Mouse (Mus musculus): Measurements from ENCODE around the gene Sdha. TPM values are rescaled to one million over a fixed set of nuclear protein-coding genes. Genes with fewer than 3 reads are reported as not detected.
A peak's percentile ranks its signal among the peaks of the same experiment; 100 is the strongest.

The Sdha gene
- polyA plus RNA-seq, 1 experiment, result 517 TPM

GRCm38 (mm10) chr13:74381533-74382276 is 31.6 kb upstream of the Sdha start:
- TF ChIP-seq POLR2A (IDR thresholded peaks at IDR 0.05; ENCODE audit: low read depth, low read length) (no peak), CTCF (conservative IDR thresholded peaks at IDR 0.05; ENCODE audit: insufficient read depth, insufficient read length, low read depth, low read length) (no peak)
- H3K36me3 ChIP-seq (ENCODE audit: control insufficient read depth, insufficient read depth, low read length), result no peaks in the 10 kb centered on the region
- H3K27ac ChIP-seq (ENCODE audit: insufficient read depth, low read depth, low read length), result no peak overlapping the region
- WGBS, result 48% methylated on average over 10 of the region's 10 CpGs
- DNase-seq, result no peak
- no peak overlapping the region for H3K4me3 ChIP-seq (ENCODE audit: insufficient read depth, low read depth, low read length)
- H3K4me1 ChIP-seq (ENCODE audit: control insufficient read depth, insufficient read depth, low read length), result no peaks in the 10 kb centered on the region
- no peaks in the 10 kb centered on the region for H3K27me3 ChIP-seq (replicated peaks; ENCODE audit: control insufficient read depth, insufficient read depth, low read length)

- no peaks in the 10 kb centered on the region for H3K27me3 ChIP-seq (replicated peaks; ENCODE audit: control insufficient read depth, insufficient read depth, low read length)
- peak within 1 kb of the TSS; percentile 63 for H3K27ac ChIP-seq (ENCODE audit: insufficient read depth, low read depth, low read length)
- TF ChIP-seq POLR2A (IDR thresholded peaks at IDR 0.05; ENCODE audit: low read depth, low read length) (no peak), CTCF (conservative IDR thresholded peaks at IDR 0.05; ENCODE audit: insufficient read depth, insufficient read length, low read depth, low read length) (0 out of 2 replicates have a peak, but pooled peaks have one; percentile 6)
- H3K36me3 ChIP-seq (ENCODE audit: control insufficient read depth, insufficient read depth, low read length), result no peaks in the 10 kb centered on the region
- WGBS, result 19% methylated on average over 8 of the region's 8 CpGs
- peak; percentile 71 for DNase-seq
- peaks cover 7% of the 10 kb centered on the region; the same call in 1 of the 2 replicates for H3K4me1 ChIP-seq (ENCODE audit: control insufficient read depth, insufficient read depth, low read length)
- H3K4me3 ChIP-seq (ENCODE audit: insufficient read depth, low read depth, low read length), result peak within 1 kb of the TSS; percentile 14
These were observed 13.8 kb upstream of the Sdha start, which contains the start of gene Lrrc14b for GRCm38 (mm10) chr13:74363859-74364235. Gene Lrrc14b, minus strand, starts transcription at chr13:74364005.

- Histone ChIP-seq H3K27ac (ENCODE audit: insufficient read depth, low read depth, low read length) (peak overlapping the region; percentile 63), H3K4me1 (ENCODE audit: control insufficient read depth, insufficient read depth, low read length) (peaks cover 7% of the 10 kb centered on the region; the same call in 1 of the 2 replicates), H3K4me3 (ENCODE audit: insufficient read depth, low read depth, low read length) (peak overlapping the region; percentile 14), H3K36me3 (ENCODE audit: control insufficient read depth, insufficient read depth, low read length) (no peaks in the 10 kb centered on the region), H3K27me3 (replicated peaks; ENCODE audit: control insufficient read depth, insufficient read depth, low read length) (no peaks in the 10 kb centered on the region)
- peak; percentile 44 for DNase-seq
- 59% methylated on average over 13 of the region's 13 CpGs for WGBS
- TF ChIP-seq POLR2A (IDR thresholded peaks at IDR 0.05; ENCODE audit: low read depth, low read length) (no peak), CTCF (conservative IDR thresholded peaks at IDR 0.05; ENCODE audit: insufficient read depth, insufficient read length, low read depth, low read length) (no peak)
These were observed 13.2 kb upstream of the Sdha start for GRCm38 (mm10) chr13:74363176-74363858.

GRCm38 (mm10) chr13:74362218-74362617 is 12.1 kb upstream of the Sdha start:
- Histone ChIP-seq H3K27me3 (replicated peaks; ENCODE audit: control insufficient read depth, insufficient read depth, low read length) (no peaks in the 10 kb centered on the region), H3K27ac (ENCODE audit: insufficient read depth, low read depth, low read length) (no peak overlapping the region), H3K4me3 (ENCODE audit: insufficient read depth, low read depth, low read length) (no peak overlapping the region), H3K36me3 (ENCODE audit: control insufficient read depth, insufficient read depth, low read length) (no peaks in the 10 kb centered on the region), H3K4me1 (ENCODE audit: control insufficient read depth, insufficient read depth, low read length) (peaks cover 7% of the 10 kb centered on the region; the same call in 1 of the 2 replicates)
- 74% methylated on average over 2 of the region's 2 CpGs for WGBS
- TF ChIP-seq POLR2A (IDR thresholded peaks at IDR 0.05; ENCODE audit: low read depth, low read length) (no peak), CTCF (conservative IDR thresholded peaks at IDR 0.05; ENCODE audit: insufficient read depth, insufficient read length, low read depth, low read length) (no peak)
- no peak for DNase-seq

- 96% methylated on average over 13 of the region's 13 CpGs for WGBS
- TF ChIP-seq CTCF (conservative IDR thresholded peaks at IDR 0.05; ENCODE audit: insufficient read depth, insufficient read length, low read depth, low read length) (no peak), POLR2A (IDR thresholded peaks at IDR 0.05; ENCODE audit: low read depth, low read length) (no peak)
- Histone ChIP-seq H3K4me1 (ENCODE audit: control insufficient read depth, insufficient read depth, low read length) (no peaks in the 10 kb centered on the region), H3K27ac (ENCODE audit: insufficient read depth, low read depth, low read length) (no peak overlapping the region), H3K27me3 (replicated peaks; ENCODE audit: control insufficient read depth, insufficient read depth, low read length) (no peaks in the 10 kb centered on the region), H3K4me3 (ENCODE audit: insufficient read depth, low read depth, low read length) (no peak overlapping the region), H3K36me3 (ENCODE audit: control insufficient read depth, insufficient read depth, low read length) (no peaks in the 10 kb centered on the region; the same call in 1 of the 2 replicates)
- DNase-seq, result no peak
These were observed 6.4 kb upstream of the Sdha start for GRCm38 (mm10) chr13:74356491-74356890.

GRCm38 (mm10) chr13:74350435-74350906 is 391 bp upstream of the Sdha start:
- H3K4me3 ChIP-seq (ENCODE audit: insufficient read depth, low read depth, low read length), result peak overlapping the region; percentile 86
- peak overlapping the region; percentile 70 for H3K27ac ChIP-seq (ENCODE audit: insufficient read depth, low read depth, low read length)
- 1% methylated on average over 15 of the region's 15 CpGs for WGBS

GRCm38 (mm10) chr13:74341036-74341435 is 9.0 kb downstream of the Sdha start:
- peaks cover 19% of the 10 kb centered on the region for H3K36me3 ChIP-seq (ENCODE audit: control insufficient read depth, insufficient read depth, low read length)
- DNase-seq, result peak; percentile 49
- H3K27me3 ChIP-seq (replicated peaks; ENCODE audit: control insufficient read depth, insufficient read depth, low read length), result no peaks in the 10 kb centered on the region
- 34% methylated on average over 3 of the region's 3 CpGs for WGBS
- H3K4me3 ChIP-seq (ENCODE audit: insufficient read depth, low read depth, low read length), result no peak overlapping the region
- no peak for TF ChIP-seq POLR2A (IDR thresholded peaks at IDR 0.05; ENCODE audit: low read depth, low read length)
- peak; percentile 48 for TF ChIP-seq CTCF (conservative IDR thresholded peaks at IDR 0.05; ENCODE audit: insufficient read depth, insufficient read length, low read depth, low read length)
- peaks cover 2% of the 10 kb centered on the region; the same call in 1 of the 2 replicates for H3K4me1 ChIP-seq (ENCODE audit: control insufficient read depth, insufficient read depth, low read length)
- H3K27ac ChIP-seq (ENCODE audit: insufficient read depth, low read depth, low read length), result no peak overlapping the region

More at GRCm38 (mm10) chr13:74350435-74350906, 391 bp upstream of the Sdha start:
- Histone ChIP-seq H3K4me1 (ENCODE audit: control insufficient read depth, insufficient read depth, low read length) (no peaks in the 10 kb centered on the region; the same call in none of the 2 replicates), H3K36me3 (ENCODE audit: control insufficient read depth, insufficient read depth, low read length) (no peaks in the 10 kb centered on the region; the same call in 1 of the 2 replicates), H3K27me3 (replicated peaks; ENCODE audit: control insufficient read depth, insufficient read depth, low read length) (no peaks in the 10 kb centered on the region)
- no peak for TF ChIP-seq CTCF (conservative IDR thresholded peaks at IDR 0.05; ENCODE audit: insufficient read depth, insufficient read length, low read depth, low read length)
- TF ChIP-seq POLR2A (IDR thresholded peaks at IDR 0.05; ENCODE audit: low read depth, low read length), result no peak
- DNase-seq, result no peak
